Mouse (Mus musculus): ENCODE measurements around the gene Amz2. TPM values are rescaled to one million over a fixed set of nuclear protein-coding genes. Genes with fewer than 3 reads are reported as not detected.

Amz2 gene
- total RNA-seq (2018; cell fraction: chromatin; rRNA removed), result 10 to 100 TPM; 25.6 to 95.9 (median 56.5) TPM
- total RNA-seq (2018; cell fraction: cytosol; rRNA removed), result 10 to 100 TPM; 24.6 to 33.2 (median 29.0) TPM
- total RNA-seq (2018; cell fraction: nucleus; rRNA removed), result 10 to 100 TPM; 32.1 to 79.2 (median 45.3) TPM
- 22.7 to 28.5 TPM (median 22.9 TPM) in 3 replicates for polyA plus RNA-seq (2018)

GRCm38 (mm10) chr11:109425392-109426271, at the start of gene Amz2:
Gene Amz2, plus strand, starts transcription at chr11:109425946.
- H3K4me3 ChIP-seq (ENCODE audit: inconsistent target), result peak within 1 kb of the TSS; percentile 78
- WGBS (ENCODE audit: missing documents), result under 1% methylated on average over 64 of the region's 65 CpGs
- H3K36me3 ChIP-seq (ENCODE audit: inconsistent target), result peaks cover 19% of the 10 kb centered on the region
- peak within 1 kb of the TSS; percentile 81 for H3K27ac ChIP-seq
- peaks cover 11% of the 10 kb centered on the region; the same call in 1 of the 2 replicates for H3K79me2 ChIP-seq (ENCODE audit: inconsistent target)

GRCm38 (mm10) chr11:109376484-109377143, 49.1 kb upstream of the Amz2 start:
- Histone ChIP-seq H3K36me3 (ENCODE audit: inconsistent target) (peaks cover 10% of the 10 kb centered on the region; the same call in 1 of the 2 replicates), H3K4me3 (ENCODE audit: inconsistent target) (no peak overlapping the region), H3K27ac (no peak overlapping the region), H3K79me2 (ENCODE audit: inconsistent target) (peaks cover 100% of the 10 kb centered on the region)
- 74% methylated on average over 7 of the region's 7 CpGs for WGBS (ENCODE audit: missing documents)

- peaks cover 100% of the 10 kb centered on the region for H3K79me2 ChIP-seq (ENCODE audit: inconsistent target)
- no peak overlapping the region for H3K4me3 ChIP-seq (ENCODE audit: inconsistent target)
- H3K36me3 ChIP-seq (ENCODE audit: inconsistent target), result peaks cover 5% of the 10 kb centered on the region; the same call in 1 of the 2 replicates
- 26% methylated on average over 10 of the region's 10 CpGs for WGBS (ENCODE audit: missing documents)
- H3K27ac ChIP-seq, result no peak overlapping the region
Measured at GRCm38 (mm10) chr11:109377477-109377876, 48.3 kb upstream of the Amz2 start.

- no peak overlapping the region for H3K27ac ChIP-seq
- WGBS (ENCODE audit: missing documents), result 74% methylated on average over 7 of the region's 7 CpGs
- peaks cover 100% of the 10 kb centered on the region for H3K79me2 ChIP-seq (ENCODE audit: inconsistent target)
- H3K4me3 ChIP-seq (ENCODE audit: inconsistent target), result no peak overlapping the region
- H3K36me3 ChIP-seq (ENCODE audit: inconsistent target), result peaks cover 5% of the 10 kb centered on the region; the same call in 1 of the 2 replicates
Measured at GRCm38 (mm10) chr11:109378051-109378450, 47.7 kb upstream of the Amz2 start.

- WGBS (ENCODE audit: missing documents), result 36% methylated on average over 5 of the region's 5 CpGs
- H3K36me3 ChIP-seq (ENCODE audit: inconsistent target), result peaks cover 3% of the 10 kb centered on the region; the same call in 1 of the 2 replicates
- H3K79me2 ChIP-seq (ENCODE audit: inconsistent target), result peaks cover 100% of the 10 kb centered on the region
- no peak overlapping the region for H3K4me3 ChIP-seq (ENCODE audit: inconsistent target)
- no peak overlapping the region for H3K27ac ChIP-seq
Measured at GRCm38 (mm10) chr11:109380662-109381061, 45.1 kb upstream of the Amz2 start.

- 92% methylated on average over 8 of the region's 8 CpGs for WGBS (ENCODE audit: missing documents)
- Histone ChIP-seq H3K79me2 (ENCODE audit: inconsistent target) (peaks cover 100% of the 10 kb centered on the region), H3K36me3 (ENCODE audit: inconsistent target) (peaks cover 9% of the 10 kb centered on the region; the same call in 1 of the 2 replicates), H3K4me3 (ENCODE audit: inconsistent target) (no peak overlapping the region), H3K27ac (no peak overlapping the region)
Measured at GRCm38 (mm10) chr11:109385296-109385695, 40.5 kb upstream of the Amz2 start.

- Histone ChIP-seq H3K4me3 (ENCODE audit: inconsistent target) (no peak overlapping the region), H3K27ac (no peak overlapping the region), H3K36me3 (ENCODE audit: inconsistent target) (0 out of 2 replicates have a peak, but pooled peaks cover 21% of the 10 kb centered on the region), H3K79me2 (ENCODE audit: inconsistent target) (peaks cover 100% of the 10 kb centered on the region)
- 86% methylated on average over 5 of the region's 5 CpGs for WGBS (ENCODE audit: missing documents)
Measured at GRCm38 (mm10) chr11:109389046-109389445, 36.7 kb upstream of the Amz2 start.

GRCm38 (mm10) chr11:109391200-109391599, 34.5 kb upstream of the Amz2 start:
- Histone ChIP-seq H3K4me3 (ENCODE audit: inconsistent target) (no peak overlapping the region), H3K79me2 (ENCODE audit: inconsistent target) (peaks cover 100% of the 10 kb centered on the region), H3K27ac (no peak overlapping the region), H3K36me3 (ENCODE audit: inconsistent target) (peaks cover 34% of the 10 kb centered on the region)
- WGBS (ENCODE audit: missing documents), result 93% methylated on average over 7 of the region's 7 CpGs

- no peak overlapping the region for H3K27ac ChIP-seq
- WGBS (ENCODE audit: missing documents), result 84% methylated on average over 7 of the region's 7 CpGs
- peaks cover 39% of the 10 kb centered on the region for H3K36me3 ChIP-seq (ENCODE audit: inconsistent target)
- peaks cover 100% of the 10 kb centered on the region for H3K79me2 ChIP-seq (ENCODE audit: inconsistent target)
- H3K4me3 ChIP-seq (ENCODE audit: inconsistent target), result no peak overlapping the region
Measured at GRCm38 (mm10) chr11:109391760-109392159, 34.0 kb upstream of the Amz2 start.

- H3K4me3 ChIP-seq (ENCODE audit: inconsistent target), result no peak overlapping the region
- peaks cover 100% of the 10 kb centered on the region for H3K79me2 ChIP-seq (ENCODE audit: inconsistent target)
- no peak overlapping the region for H3K27ac ChIP-seq
- H3K36me3 ChIP-seq (ENCODE audit: inconsistent target), result peaks cover 45% of the 10 kb centered on the region
- WGBS (ENCODE audit: missing documents), result 95% methylated on average over 5 of the region's 9 CpGs
Measured at GRCm38 (mm10) chr11:109392601-109393000, 33.1 kb upstream of the Amz2 start.

- Histone ChIP-seq H3K36me3 (ENCODE audit: inconsistent target) (peaks cover 53% of the 10 kb centered on the region), H3K79me2 (ENCODE audit: inconsistent target) (peaks cover 100% of the 10 kb centered on the region), H3K27ac (no peak overlapping the region), H3K4me3 (ENCODE audit: inconsistent target) (no peak overlapping the region)
- 89% methylated on average over 7 of the region's 9 CpGs for WGBS (ENCODE audit: missing documents)
Measured at GRCm38 (mm10) chr11:109394758-109395157, 31.0 kb upstream of the Amz2 start.

GRCm38 (mm10) chr11:109395291-109395690, 30.5 kb upstream of the Amz2 start:
- peaks cover 53% of the 10 kb centered on the region for H3K36me3 ChIP-seq (ENCODE audit: inconsistent target)
- no peak overlapping the region for H3K27ac ChIP-seq
- WGBS (ENCODE audit: missing documents), result 88% methylated on average over 9 of the region's 9 CpGs
- H3K4me3 ChIP-seq (ENCODE audit: inconsistent target), result no peak overlapping the region
- H3K79me2 ChIP-seq (ENCODE audit: inconsistent target), result peaks cover 100% of the 10 kb centered on the region

- 94% methylated on average over 5 of the region's 5 CpGs for WGBS (ENCODE audit: missing documents)
- Histone ChIP-seq H3K36me3 (ENCODE audit: inconsistent target) (no peaks in the 10 kb centered on the region), H3K79me2 (ENCODE audit: inconsistent target) (no peaks in the 10 kb centered on the region), H3K4me3 (ENCODE audit: inconsistent target) (no peak overlapping the region), H3K27ac (no peak overlapping the region)
Measured at GRCm38 (mm10) chr11:109406431-109406830, 19.3 kb upstream of the Amz2 start.

GRCm38 (mm10) chr11:109410197-109410980, 15.4 kb upstream of the Amz2 start:
- Histone ChIP-seq H3K27ac (no peak overlapping the region), H3K36me3 (ENCODE audit: inconsistent target) (no peaks in the 10 kb centered on the region), H3K79me2 (ENCODE audit: inconsistent target) (no peaks in the 10 kb centered on the region; the same call in 1 of the 2 replicates), H3K4me3 (ENCODE audit: inconsistent target) (no peak overlapping the region)
- 92% methylated on average over 15 of the region's 15 CpGs for WGBS (ENCODE audit: missing documents)

Measured in macrophage (primary cell).